Mouse (Mus musculus) lung, postnatal 0 days (tissue): Measurements from ENCODE around the gene Zfp69.

Experiments used
- CTCF ChIP-seq: IDR thresholded peaks from 2 replicates; pipeline ENCODE4 v1.5.1; 2016; ENCODE audit warnings: antibody characterized with exemption, mild to moderate bottlenecking
- EP300 ChIP-seq: IDR thresholded peaks from 2 replicates; pipeline ENCODE4 v1.6.1; 2016; ENCODE audit warnings: antibody characterized with exemption, mild to moderate bottlenecking, control low read depth

- TF ChIP-seq CTCF (no peak), EP300 (no peak)
Observed at GRCm38 (mm10) chr4:120955586-120955985, 4.1 kb upstream of the Zfp69 start.
